Mouse (Mus musculus) c-Kit-positive CD71-negative TER-119-negative erythroid progenitor cells, embryonic 14.5 days (primary cell): ENCODE measurements at regions not wholly inside any gene's neighbourhood (a gene's known extent, or its start where the extent isn't known, plus 50 kb on each side); places are given as distances from the start of the nearest gene placed in this dataset.
"Not testable (repeated sequence)": the region's sequence is repeated elsewhere in the genome, so short reads cannot be mapped to it uniquely, and the experiment has no call there.

ENCODE experiments used
- DNase-seq: peaks from one replicate; pipeline ENCODE4 v3.0.0-alpha.2; 2013; ENCODE audit warnings: low read depth

GRCm38 (mm10) chr17:82377176-82377592, 639.0 kb upstream of the Slc8a1 start:
- no peak for DNase-seq

- DNase-seq = no peak
Observed at GRCm38 (mm10) chr17:82367876-82368275, 629.7 kb upstream of the Slc8a1 start.

- no peak for DNase-seq
Observed at GRCm38 (mm10) chr17:82366001-82366400, 627.8 kb upstream of the Slc8a1 start.

- DNase-seq = no peak
Observed at GRCm38 (mm10) chr17:82348636-82349035, 610.5 kb upstream of the Slc8a1 start.

GRCm38 (mm10) chr17:82331429-82331828, 593.3 kb upstream of the Slc8a1 start:
- DNase-seq = no peak

GRCm38 (mm10) chr17:82312191-82312590, 574.0 kb upstream of the Slc8a1 start:
- no peak for DNase-seq

- no peak for DNase-seq
Observed at GRCm38 (mm10) chr17:82306347-82306746, 568.2 kb upstream of the Slc8a1 start.

GRCm38 (mm10) chr17:82277728-82278127, 539.6 kb upstream of the Slc8a1 start:
- DNase-seq = no peak

- no peak for DNase-seq
Observed at GRCm38 (mm10) chr17:82273946-82274345, 535.8 kb upstream of the Slc8a1 start.

- no peak for DNase-seq
Observed at GRCm38 (mm10) chr17:82272845-82273244, 534.7 kb upstream of the Slc8a1 start.

- not testable (repeated sequence) for DNase-seq
Observed at GRCm38 (mm10) chr17:82266842-82267241, 528.7 kb upstream of the Slc8a1 start.

- no peak for DNase-seq
Observed at GRCm38 (mm10) chr17:82252362-82252761, 514.2 kb upstream of the Slc8a1 start.

- DNase-seq = no peak
Observed at GRCm38 (mm10) chr17:82251841-82252240, 513.7 kb upstream of the Slc8a1 start.

GRCm38 (mm10) chr17:82238361-82238760, 500.2 kb upstream of the Slc8a1 start:
- no peak for DNase-seq

- DNase-seq = no peak
Observed at GRCm38 (mm10) chr17:82237456-82237855, 499.3 kb upstream of the Slc8a1 start.

- no peak for DNase-seq
Observed at GRCm38 (mm10) chr17:82215728-82216623, 477.8 kb upstream of the Slc8a1 start.

GRCm38 (mm10) chr17:82199981-82200380, 461.8 kb upstream of the Slc8a1 start:
- DNase-seq = no peak

GRCm38 (mm10) chr17:82199031-82199642, 461.0 kb upstream of the Slc8a1 start:
- DNase-seq = no peak

- no peak for DNase-seq
Observed at GRCm38 (mm10) chr17:82184261-82184660, 446.1 kb upstream of the Slc8a1 start.

GRCm38 (mm10) chr17:82171216-82171615, 433.0 kb upstream of the Slc8a1 start:
- DNase-seq = no peak

GRCm38 (mm10) chr17:82153446-82153845, 415.3 kb upstream of the Slc8a1 start:
- no peak for DNase-seq

GRCm38 (mm10) chr17:82134843-82135242, 396.7 kb upstream of the Slc8a1 start:
- no peak for DNase-seq

- DNase-seq = no peak
Observed at GRCm38 (mm10) chr17:82132941-82133340, 394.8 kb upstream of the Slc8a1 start.
